In the genomic region with DNA sequence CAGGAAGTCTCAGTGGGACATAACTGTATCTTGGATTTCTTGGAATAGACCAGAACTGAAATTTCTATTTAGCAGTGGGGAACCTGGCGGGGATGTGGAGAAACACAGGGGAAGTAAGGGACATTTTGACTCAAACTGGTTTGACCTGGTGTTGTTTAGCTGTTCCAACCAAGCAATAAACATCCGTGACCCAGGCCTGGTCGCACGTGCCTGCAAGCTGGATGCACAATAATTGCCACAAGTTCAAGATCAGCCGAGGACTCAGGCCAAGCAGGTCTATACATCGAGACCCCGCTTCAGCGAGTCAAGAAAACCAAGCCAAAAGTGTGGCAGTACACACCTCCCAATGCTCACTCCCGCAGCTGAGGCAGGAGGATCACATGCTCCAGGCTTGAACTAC, we compare ENCODE assay signal across 10 mouse cellular contexts. TPM values are rescaled to one million over a fixed set of nuclear protein-coding genes. Genes with fewer than 3 reads are reported as not detected.
DNase-seq lines count a peak whose midpoint lies in the region; ATAC-seq and TF ChIP-seq lines count a peak whose summit lies in the region.
"Had no signal": no experiment of that assay in that cellular context is flagged by ENCODE, and none has a peak within 500 bp of the region (broad histone marks: within the 10 kb centered on the region; RNA-seq: fewer than 3 reads in every experiment).

No protein-coding gene starts in this region.

- TF ChIP-seq RAD21 in MEL (IDR thresholded peaks at IDR 0.05; ENCODE audit: low read depth, low read length): no peak

- no peak for DNase-seq in heart, postnatal 4 days
- DNase-seq in MEL (ENCODE audit: low read depth, low spot score): peak; percentile 39
- DNase-seq in midbrain, embryonic 14.5 days: no peak
- DNase-seq in spleen, postnatal 14 days (ENCODE audit: low spot score in 2 of 2): no peak
- no peak for DNase-seq in gastrocnemius, postnatal 14 days
- DNase-seq in lung, adult 2 months: no peak

- ATAC-seq in heart, embryonic 14.5 days (ENCODE audit: insufficient number of reproducible peaks, insufficient read depth, low FRiP score, low read depth): no peak
- ATAC-seq in hindbrain, embryonic 13.5 days (ENCODE audit: low FRiP score): no peak
- ATAC-seq in midbrain, embryonic 14.5 days (ENCODE audit: low FRiP score, low TSS enrichment): no peak

- H3K27ac ChIP-seq in heart, embryonic 14.5 days (replicated peaks in 1 of 2; ENCODE audit: control insufficient read depth in 1 of 2, insufficient read depth in 1 of 2, low read depth in 2 of 2, low read length in 2 of 2): no peak overlapping the region
- peak overlapping the region; percentile 8; the same call in 1 of the 2 replicates for H3K27ac ChIP-seq in MEL (ENCODE audit: control insufficient read depth, low read depth, low read length)
- H3K27ac ChIP-seq in hindbrain, embryonic 13.5 days: peak overlapping the region; percentile 23; the same call in 1 of the 2 replicates
- no peak overlapping the region for H3K27ac ChIP-seq in midbrain, embryonic 14.5 days (replicated peaks; ENCODE audit: low read depth, low read length)
- H3K27ac ChIP-seq: gastrocnemius, adult 2 months had no signal

- 0 out of 2 replicates have a peak overlapping the region, but pooled peaks have one; percentile 21 for H3K9ac ChIP-seq in heart, embryonic 14.5 days (ENCODE audit: low read length)
- H3K9ac ChIP-seq in MEL (ENCODE audit: control insufficient read depth, low read depth, low read length, poor library complexity, severe bottlenecking): peak overlapping the region; percentile 30
- peak overlapping the region; percentile 46 for H3K9ac ChIP-seq in hindbrain, embryonic 13.5 days
- no peak overlapping the region; the same call in 1 of the 2 replicates for H3K9ac ChIP-seq in midbrain, embryonic 14.5 days (replicated peaks; ENCODE audit: low read length)

- H3K79me2 ChIP-seq in MEL (ENCODE audit: control insufficient read depth, insufficient read depth, low read length, poor library complexity): no peaks in the 10 kb centered on the region

- no peaks in the 10 kb centered on the region for H3K36me3 ChIP-seq in heart, embryonic 14.5 days (ENCODE audit: control insufficient read depth, insufficient read depth, low read length)
- H3K36me3 ChIP-seq in MEL (ENCODE audit: control insufficient read depth in 1 of 2, insufficient read depth in 2 of 2, low read length in 2 of 2): no peaks in the 10 kb centered on the region
- H3K36me3 ChIP-seq in hindbrain, embryonic 13.5 days: no peaks in the 10 kb centered on the region
- no peaks in the 10 kb centered on the region for H3K36me3 ChIP-seq in midbrain, embryonic 14.5 days (ENCODE audit: control insufficient read depth, insufficient read depth, low read length)

- no peaks in the 10 kb centered on the region for H3K9me3 ChIP-seq in heart, embryonic 14.5 days (ENCODE audit: control insufficient read depth, low read length)
- H3K9me3 ChIP-seq in MEL (replicated peaks; ENCODE audit: insufficient read depth, low read length): no peaks in the 10 kb centered on the region
- H3K9me3 ChIP-seq in hindbrain, embryonic 13.5 days: no peaks in the 10 kb centered on the region
- no peaks in the 10 kb centered on the region for H3K9me3 ChIP-seq in midbrain, embryonic 14.5 days (ENCODE audit: control insufficient read depth, low read length)

- peaks cover 9% of the 10 kb centered on the region; the same call in 1 of the 2 replicates for H3K27me3 ChIP-seq in heart, embryonic 14.5 days (ENCODE audit: control insufficient read depth, insufficient read depth, low read length)
- H3K27me3 ChIP-seq in MEL (ENCODE audit: control insufficient read depth in 1 of 2, insufficient read depth in 2 of 2, low read length in 2 of 2): no peaks in the 10 kb centered on the region
- peaks cover 23% of the 10 kb centered on the region for H3K27me3 ChIP-seq in hindbrain, embryonic 13.5 days
- no peaks in the 10 kb centered on the region for H3K27me3 ChIP-seq in midbrain, embryonic 14.5 days (ENCODE audit: control insufficient read depth, insufficient read depth, low read length)

- H3K4me1 ChIP-seq in heart, embryonic 14.5 days (ENCODE audit: control insufficient read depth in 2 of 2, insufficient read depth in 2 of 2, low read length in 2 of 2): 0 out of 4 replicates have a peak, but pooled peaks cover 0 to 3% of the 10 kb centered on the region in 2 experiments
- H3K4me1 ChIP-seq in MEL (ENCODE audit: control insufficient read depth in 1 of 2, insufficient read depth in 2 of 2, low read length in 2 of 2): peaks cover 0 to 7% of the 10 kb centered on the region in 2 experiments; a peak in 1 of 4 replicates
- peaks cover 10% of the 10 kb centered on the region for H3K4me1 ChIP-seq in hindbrain, embryonic 13.5 days (replicated peaks)
- peaks cover 11% of the 10 kb centered on the region; the same call in 1 of the 2 replicates for H3K4me1 ChIP-seq in midbrain, embryonic 14.5 days (ENCODE audit: control insufficient read depth, insufficient read depth, low read length)
- H3K4me1 ChIP-seq in lung, adult 2 months (ENCODE audit: control insufficient read depth, insufficient read depth, low read length): no peaks in the 10 kb centered on the region

- no peak overlapping the region for H3K4me3 ChIP-seq in heart, embryonic 14.5 days (ENCODE audit: control insufficient read depth in 1 of 2, insufficient read depth in 1 of 2, low read depth in 1 of 2, low read length in 2 of 2)
- peak overlapping the region; percentile 56 to 73 for H3K4me3 ChIP-seq in MEL (ENCODE audit: control insufficient read depth in 1 of 2, insufficient read depth in 1 of 2, low read depth in 2 of 2, low read length in 2 of 2)
- H3K4me3 ChIP-seq in hindbrain, embryonic 13.5 days: peak overlapping the region; percentile 20; the same call in 1 of the 2 replicates
- no peak overlapping the region for H3K4me3 ChIP-seq in midbrain, embryonic 14.5 days (replicated peaks; ENCODE audit: low read depth, low read length)
- H3K4me3 ChIP-seq in lung, adult 2 months (replicated peaks; ENCODE audit: extremely low read depth, low read depth, low read length): no peak overlapping the region

- H3K4me2 ChIP-seq in heart, embryonic 14.5 days (ENCODE audit: low read length): peak overlapping the region; percentile 37; the same call in 1 of the 2 replicates
- peak overlapping the region; percentile 38 for H3K4me2 ChIP-seq in hindbrain, embryonic 13.5 days
- H3K4me2 ChIP-seq in midbrain, embryonic 14.5 days (ENCODE audit: low read length): peak overlapping the region; percentile 41

- TF ChIP-seq CTCF in MEL (IDR thresholded peaks at IDR 0.05 in 2 of 3, conservative IDR thresholded peaks at IDR 0.05 in 1 of 3; ENCODE audit: control insufficient read depth in 1 of 3, insufficient read depth in 1 of 3, low read depth in 2 of 3, low read length in 3 of 3, poor library complexity in 1 of 3, severe bottlenecking in 1 of 3): no peak
- TF ChIP-seq CTCF in lung, adult 2 months (IDR thresholded peaks at IDR 0.05; ENCODE audit: insufficient read depth, low read length): no peak

- intact Hi-C loops in gastrocnemius, postnatal 14 days (cut with DNase I; ENCODE audit: low total_unique reads): no loop called here

- TF ChIP-seq EP300 in MEL (IDR thresholded peaks at IDR 0.05; ENCODE audit: low read depth in 1 of 2, low read length in 2 of 2): no peak

- no peak for TF ChIP-seq POLR2A in MEL (IDR thresholded peaks at IDR 0.05; ENCODE audit: control insufficient read depth in 1 of 2, insufficient read depth in 1 of 2, low read depth in 1 of 2, low read length in 2 of 2, poor library complexity in 1 of 2)
- TF ChIP-seq POLR2A in lung, adult 2 months (IDR thresholded peaks at IDR 0.05; ENCODE audit: borderline replicate concordance, extremely low read depth, low read depth, low read length): no peak

- WGBS in heart, embryonic 14.5 days: 53% methylated on average over 9 of the region's 9 CpGs
- WGBS in hindbrain, embryonic 13.5 days: 49% methylated on average over 9 of the region's 9 CpGs
- WGBS in midbrain, embryonic 14.5 days: 55% methylated on average over 9 of the region's 9 CpGs
- 57% methylated on average over 9 of the region's 9 CpGs for WGBS in lung, adult 2 months

RNA-seq across cellular contexts. Expression of a gene that starts 15.5 kb away (rescaled TPM):
- 3.9 and 6.3 TPM in 2 replicates for polyA plus RNA-seq in heart, embryonic 14.5 days (2014; fragmentation: Nextera tagmentation; extraction: Ambion mirVana)
- total RNA-seq in heart, postnatal 4 days (2021): 10 to 100 TPM; 20.2 to 22.2 TPM
- total RNA-seq in MEL (2012; rRNA removed): 14.1 and 15.6 TPM in 2 replicates
- 10 to 100 TPM in 1 of 2 experiments, not detected in 1; 18.8 TPM for polyA plus RNA-seq in MEL (2012; ENCODE audit: insufficient read depth in 1 of 2, insufficient read length in 2 of 2, low read depth in 1 of 2, low replicate concordance in 2 of 2, missing spikeins in 1 of 2)
- 14.8 and 16.5 TPM in 2 replicates for polyA plus RNA-seq in hindbrain, embryonic 13.5 days (2015; fragmentation: Nextera tagmentation; extraction: Ambion mirVana)
- polyA plus RNA-seq in midbrain, embryonic 14.5 days (2014; fragmentation: Nextera tagmentation; extraction: Ambion mirVana): 17.3 and 28.2 TPM in 2 replicates
- total RNA-seq in gastrocnemius, postnatal 14 days (2021): 1 to 10 TPM; 5.2 to 6.0 TPM
- polyA plus RNA-seq in lung, adult 2 months (2012; rRNA removed): 37.5 and 48.3 TPM in 2 replicates

RNA-seq across cellular contexts. Expression of a gene that starts 15.7 kb away (rescaled TPM):
- not detected in 2 replicates for polyA plus RNA-seq in heart, embryonic 14.5 days (2014; fragmentation: Nextera tagmentation; extraction: Ambion mirVana)
- not detected for total RNA-seq in heart, postnatal 4 days (2021)
- total RNA-seq in MEL (2012; rRNA removed): 0.19 TPM in 1 of 2 replicates, not detected in the other
- polyA plus RNA-seq in MEL (2012; ENCODE audit: insufficient read depth in 1 of 2, insufficient read length in 2 of 2, low read depth in 1 of 2, low replicate concordance in 2 of 2, missing spikeins in 1 of 2): under 1 TPM in 1 of 2 experiments, not detected in 1; 0.19 TPM
- 1.2 and 1.7 TPM in 2 replicates for polyA plus RNA-seq in hindbrain, embryonic 13.5 days (2015; fragmentation: Nextera tagmentation; extraction: Ambion mirVana)
- polyA plus RNA-seq in midbrain, embryonic 14.5 days (2014; fragmentation: Nextera tagmentation; extraction: Ambion mirVana): 2.9 and 3.2 TPM in 2 replicates
- total RNA-seq in gastrocnemius, postnatal 14 days (2021): under 1 TPM; 0.12 to 0.13 TPM
- polyA plus RNA-seq in lung, adult 2 months (2012; rRNA removed): 5.5 and 6.0 TPM in 2 replicates
- polyA plus RNA-seq: C2C12 had no signal

RNA-seq across cellular contexts. Expression of a gene that starts 23.8 kb away (rescaled TPM):
- polyA plus RNA-seq in heart, embryonic 14.5 days (2014; fragmentation: Nextera tagmentation; extraction: Ambion mirVana): 6.8 and 7.8 TPM in 2 replicates
- total RNA-seq in heart, postnatal 4 days (2021): 10 to 100 TPM; 32.8 to 34.2 TPM
- total RNA-seq in MEL (2012; rRNA removed): 2.4 and 3.9 TPM in 2 replicates
- polyA plus RNA-seq in MEL (2012; ENCODE audit: insufficient read depth in 1 of 2, insufficient read length in 2 of 2, low read depth in 1 of 2, low replicate concordance in 2 of 2, missing spikeins in 1 of 2): 10 to 100 TPM in 1 of 2 experiments, not detected in 1; 16.5 TPM
- 0.42 and 0.66 TPM in 2 replicates for polyA plus RNA-seq in hindbrain, embryonic 13.5 days (2015; fragmentation: Nextera tagmentation; extraction: Ambion mirVana)
- 0.26 TPM in 1 of 2 replicates, not detected in the other for polyA plus RNA-seq in midbrain, embryonic 14.5 days (2014; fragmentation: Nextera tagmentation; extraction: Ambion mirVana)
- total RNA-seq in gastrocnemius, postnatal 14 days (2021): 10 to 100 TPM; 24.2 to 26.1 TPM
- polyA plus RNA-seq in lung, adult 2 months (2012; rRNA removed): 87.6 and 89.2 TPM in 2 replicates

RNA-seq across cellular contexts. Expression of a gene that starts 27.4 kb away (rescaled TPM):
- polyA plus RNA-seq in heart, embryonic 14.5 days (2014; fragmentation: Nextera tagmentation; extraction: Ambion mirVana): 116 and 125 TPM in 2 replicates
- total RNA-seq in heart, postnatal 4 days (2021): 100 to 1,000 TPM; 137 to 140 TPM
- 81.4 and 86.9 TPM in 2 replicates for total RNA-seq in MEL (2012; rRNA removed)
- polyA plus RNA-seq in MEL (2012; ENCODE audit: insufficient read depth in 1 of 2, insufficient read length in 2 of 2, low read depth in 1 of 2, low replicate concordance in 2 of 2, missing spikeins in 1 of 2): 100 to 1,000 TPM in 1 of 2 experiments, not detected in 1; 289 TPM
- polyA plus RNA-seq in hindbrain, embryonic 13.5 days (2015; fragmentation: Nextera tagmentation; extraction: Ambion mirVana): 230 TPM in 2 replicates
- 166 and 208 TPM in 2 replicates for polyA plus RNA-seq in midbrain, embryonic 14.5 days (2014; fragmentation: Nextera tagmentation; extraction: Ambion mirVana)
- 100 to 1,000 TPM in 1 of 2 experiments, 10 to 100 TPM in 1; 81.0 to 102 TPM for total RNA-seq in gastrocnemius, postnatal 14 days (2021)
- polyA plus RNA-seq in lung, adult 2 months (2012; rRNA removed): 131 and 143 TPM in 2 replicates

RNA-seq across cellular contexts. Expression of a gene that starts 34.6 kb away (rescaled TPM):
- 2,007 and 2,169 TPM in 2 replicates for polyA plus RNA-seq in heart, embryonic 14.5 days (2014; fragmentation: Nextera tagmentation; extraction: Ambion mirVana)
- 1,000 to 10,000 TPM; 1,257 to 1,372 TPM for total RNA-seq in heart, postnatal 4 days (2021)
- total RNA-seq in MEL (2012; rRNA removed): 879 and 935 TPM in 2 replicates
- polyA plus RNA-seq in MEL (2012; ENCODE audit: insufficient read depth in 1 of 2, insufficient read length in 2 of 2, low read depth in 1 of 2, low replicate concordance in 2 of 2, missing spikeins in 1 of 2): 100 to 1,000 TPM in 1 of 2 experiments, not detected in 1; 481 TPM
- 575 and 577 TPM in 2 replicates for polyA plus RNA-seq in hindbrain, embryonic 13.5 days (2015; fragmentation: Nextera tagmentation; extraction: Ambion mirVana)
- 532 and 742 TPM in 2 replicates for polyA plus RNA-seq in midbrain, embryonic 14.5 days (2014; fragmentation: Nextera tagmentation; extraction: Ambion mirVana)
- 100 to 1,000 TPM; 793 to 884 TPM for total RNA-seq in gastrocnemius, postnatal 14 days (2021)
- polyA plus RNA-seq in lung, adult 2 months (2012; rRNA removed): 1,202 and 1,263 TPM in 2 replicates

Comparison
In these comparisons a context has a peak if more than half of its experiments do, and no peak if none do; other contexts are left out.
1. H3K27ac ChIP-seq: peak in MEL (single experiment) and hindbrain, embryonic 13.5 days (single experiment); none in heart, embryonic 14.5 days (0 of 2) and midbrain, embryonic 14.5 days (single experiment).
2. H3K4me3 ChIP-seq: peak in MEL (2 of 2) and hindbrain, embryonic 13.5 days (single experiment); none in heart, embryonic 14.5 days (0 of 2), midbrain, embryonic 14.5 days (single experiment) and lung, adult 2 months (single experiment).
3. Peak in every context shown above with its lines, with median percentiles within 50 percentile points of each other: H3K4me2 ChIP-seq.